Mouse (Mus musculus) hindbrain, postnatal 0 days (tissue): ENCODE results near the gene Bok. TPM values are rescaled to one million over a fixed set of nuclear protein-coding genes. Genes with fewer than 3 reads are reported as not detected.

Experiments used
- ATAC-seq: fragments of 200-750 bp; cut with Nextera tagmentation; 2 replicates; pipeline ENCODE4 v1.8.0; 2017; ENCODE audit warnings: mild to moderate bottlenecking, moderate TSS enrichment, moderate library complexity
- DNase-seq: peaks from one replicate; pipeline ENCODE4 v3.0.0-alpha.2; 2015; ENCODE audit warnings: low spot score
- H3K27ac ChIP-seq: fragments of 300-500 bp; sonication (generic); 2 replicates; pipeline ENCODE4 v1.5.1; 2014; ENCODE audit warnings: mild to moderate bottlenecking
- H3K27me3 ChIP-seq: fragments of 300-500 bp; sonication (generic); 2 replicates; pipeline ENCODE4 v1.6.1; 2014; ENCODE audit warnings: low read length, mixed read lengths; ENCODE audit not compliant: insufficient read depth
- H3K36me3 ChIP-seq: fragments of 300-500 bp; sonication (generic); 2 replicates; pipeline ENCODE4 v1.6.1; 2014; ENCODE audit warnings: low read length, mixed read lengths; ENCODE audit not compliant: insufficient read depth
- H3K4me1 ChIP-seq: fragments of 300-500 bp; sonication (generic); 2 replicates; pipeline ENCODE4 v1.6.1; 2014; ENCODE audit warnings: antibody characterized with exemption, low read length, mixed read lengths; ENCODE audit not compliant: insufficient read depth
- H3K4me2 ChIP-seq: fragments of 300-500 bp; sonication (generic); 2 replicates; pipeline ENCODE4 v1.6.1; 2014; ENCODE audit warnings: low read depth, mild to moderate bottlenecking, low read length, moderate library complexity, mixed read lengths
- H3K4me3 ChIP-seq: fragments of 300-500 bp; sonication (generic); 2 replicates; pipeline ENCODE4 v1.5.1; 2014; ENCODE audit warnings: low read length
- H3K9ac ChIP-seq: fragments of 300-500 bp; sonication (generic); replicated peaks from 2 replicates; pipeline ENCODE4 v1.6.1; 2014; ENCODE audit warnings: mild to moderate bottlenecking, low read length, moderate library complexity, mixed read lengths
- H3K9me3 ChIP-seq: fragments of 300-500 bp; sonication (generic); 2 replicates; pipeline ENCODE4 v1.6.1; 2016; ENCODE audit warnings: low read length, mixed read lengths
- CTCF ChIP-seq: IDR thresholded peaks from 2 replicates; pipeline ENCODE4 v1.5.1; 2016; ENCODE audit warnings: antibody characterized with exemption, control low read depth, low read depth
- WGBS: fragments of 180-500 bp; shearing (Covaris S2); extraction: QIAGEN DNeasy Blood & Tissue Kit; methylation state at CpG from one replicate; pipeline ENCODE4 v1.1.7; 2014; 5-methylcytosine and 5-hydroxymethylcytosine counted together
- polyA plus RNA-seq: library from polyadenylated mRNA; unstranded; fragments of >200 nt; fragmentation: Nextera tagmentation; extraction: Ambion mirVana; gene quantifications from 2 replicates; pipeline ENCODE4 v1.2.1, GENCODE M21; 2015
- total RNA-seq: library from RNA; depleted of rRNA; stranded (reverse); fragments of >200 nt; gene quantifications from 2 replicates; pipeline ENCODE4 v1.2.3, GENCODE M21; 2014

Bok gene
- total and polyA plus RNA-seq, 2 experiments from 2014 or later: 103 to 136 TPM

- ATAC-seq (no peak), DNase-seq (no peak)
- no peak for TF ChIP-seq CTCF
- Histone ChIP-seq H3K27me3 (no peaks in the 10 kb centered on the region), H3K9ac (no peak overlapping the region), H3K36me3 (peaks cover 6% of the 10 kb centered on the region; the same call in 1 of the 2 replicates), H3K27ac (no peak overlapping the region), H3K4me3 (no peak overlapping the region), H3K9me3 (no peaks in the 10 kb centered on the region), H3K4me1 (no peaks in the 10 kb centered on the region), H3K4me2 (no peak overlapping the region)
- 90% methylated on average over 2 of the region's 2 CpGs for WGBS
Measured at GRCm38 (mm10) chr1:93716166-93716565, 30.7 kb downstream of the Bok start.

GRCm38 (mm10) chr1:93721557-93721956, 36.1 kb downstream of the Bok start:
- Histone ChIP-seq H3K4me1 (no peaks in the 10 kb centered on the region), H3K4me2 (no peak overlapping the region), H3K9ac (no peak overlapping the region), H3K36me3 (peaks cover 7% of the 10 kb centered on the region; the same call in 1 of the 2 replicates), H3K4me3 (no peak overlapping the region), H3K27me3 (no peaks in the 10 kb centered on the region), H3K9me3 (no peaks in the 10 kb centered on the region), H3K27ac (no peak overlapping the region)
- TF ChIP-seq CTCF: no peak
- DNase-seq: no peak
- 63% methylated on average over 7 of the region's 7 CpGs for WGBS
- no peak for ATAC-seq

GRCm38 (mm10) chr1:93724623-93725022, 39.2 kb downstream of the Bok start:
- ATAC-seq (no peak), DNase-seq (no peak)
- no peaks in the 10 kb centered on the region for H3K4me1 ChIP-seq
- 0 out of 2 replicates have a peak, but pooled peaks cover 6% of the 10 kb centered on the region for H3K36me3 ChIP-seq
- H3K4me3 ChIP-seq: no peak overlapping the region
- WGBS: 71% methylated on average over 3 of the region's 3 CpGs
- no peak overlapping the region for H3K4me2 ChIP-seq
- no peaks in the 10 kb centered on the region for H3K27me3 ChIP-seq
- H3K9me3 ChIP-seq: no peaks in the 10 kb centered on the region
- H3K27ac ChIP-seq: no peak overlapping the region
- no peak for TF ChIP-seq CTCF
- no peak overlapping the region for H3K9ac ChIP-seq

GRCm38 (mm10) chr1:93725665-93726064, 40.2 kb downstream of the Bok start:
- no peak overlapping the region for H3K9ac ChIP-seq
- DNase-seq (no peak), ATAC-seq (no peak)
- WGBS: 90% methylated on average over 5 of the region's 5 CpGs
- no peak overlapping the region for H3K4me2 ChIP-seq
- H3K4me3 ChIP-seq: no peak overlapping the region
- H3K36me3 ChIP-seq: 0 out of 2 replicates have a peak, but pooled peaks cover 6% of the 10 kb centered on the region
- no peak overlapping the region for H3K27ac ChIP-seq
- H3K4me1 ChIP-seq: no peaks in the 10 kb centered on the region
- no peak for TF ChIP-seq CTCF
- H3K9me3 ChIP-seq: no peaks in the 10 kb centered on the region
- no peaks in the 10 kb centered on the region for H3K27me3 ChIP-seq

GRCm38 (mm10) chr1:93726116-93726515, 40.7 kb downstream of the Bok start:
- TF ChIP-seq CTCF: peak; percentile 33
- H3K9ac ChIP-seq: no peak overlapping the region
- no peak overlapping the region for H3K27ac ChIP-seq
- H3K4me3 ChIP-seq: no peak overlapping the region
- 0 out of 2 replicates have a peak, but pooled peaks cover 6% of the 10 kb centered on the region for H3K36me3 ChIP-seq
- H3K27me3 ChIP-seq: no peaks in the 10 kb centered on the region
- 57% methylated on average over 3 of the region's 3 CpGs for WGBS
- H3K9me3 ChIP-seq: no peaks in the 10 kb centered on the region
- ATAC-seq (no peak), DNase-seq (no peak)
- no peak overlapping the region for H3K4me2 ChIP-seq
- H3K4me1 ChIP-seq: no peaks in the 10 kb centered on the region

GRCm38 (mm10) chr1:93726974-93727373, 41.5 kb downstream of the Bok start:
- Histone ChIP-seq H3K36me3 (0 out of 2 replicates have a peak, but pooled peaks cover 6% of the 10 kb centered on the region), H3K27ac (no peak overlapping the region), H3K4me1 (0 out of 2 replicates have a peak, but pooled peaks cover under 1% of the 10 kb centered on the region), H3K4me2 (no peak overlapping the region), H3K27me3 (no peaks in the 10 kb centered on the region), H3K9ac (no peak overlapping the region), H3K9me3 (no peaks in the 10 kb centered on the region), H3K4me3 (no peak overlapping the region)
- peak; percentile 51 for DNase-seq
- 73% methylated on average over 3 of the region's 3 CpGs for WGBS
- TF ChIP-seq CTCF: peak; percentile 79
- ATAC-seq: peak; percentile 22; the same call in 1 of the 2 replicates

GRCm38 (mm10) chr1:93731103-93731502, 45.6 kb downstream of the Bok start:
- ATAC-seq (peak; percentile 21), DNase-seq (no peak)
- WGBS: 83% methylated on average over 5 of the region's 5 CpGs
- Histone ChIP-seq H3K36me3 (no peaks in the 10 kb centered on the region), H3K4me2 (no peak overlapping the region), H3K27ac (peak overlapping the region; percentile 46; the same call in 1 of the 2 replicates), H3K4me3 (no peak overlapping the region), H3K9me3 (no peaks in the 10 kb centered on the region), H3K27me3 (no peaks in the 10 kb centered on the region), H3K4me1 (0 out of 2 replicates have a peak, but pooled peaks cover 3% of the 10 kb centered on the region), H3K9ac (no peak overlapping the region)
- TF ChIP-seq CTCF: no peak
